In the genomic region with DNA sequence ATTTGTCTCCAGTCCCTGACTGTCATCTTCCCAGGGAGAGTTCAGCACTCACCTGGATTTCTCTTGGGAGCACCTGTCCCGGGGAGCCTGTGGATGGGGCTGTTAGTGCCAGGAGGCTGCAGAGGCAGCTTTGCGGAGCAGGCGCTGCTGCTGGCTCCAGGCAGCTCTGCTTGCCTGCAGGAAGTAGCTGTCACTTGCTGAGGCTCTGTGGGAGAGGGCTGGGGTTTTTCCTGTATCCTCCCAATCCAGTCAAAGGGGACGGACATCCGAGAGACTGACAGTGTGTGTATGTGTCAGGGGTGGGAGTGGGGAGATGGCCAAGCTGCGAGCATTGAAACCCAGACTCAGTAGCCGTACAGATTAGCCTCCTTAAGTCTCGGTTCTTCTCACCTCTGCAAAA, we compare ENCODE assay signal across 8 mouse cellular contexts. TPM values are rescaled to one million over a fixed set of nuclear protein-coding genes. Genes with fewer than 3 reads are reported as not detected.
A peak's percentile ranks its signal among the peaks of the same experiment; 100 is the strongest.
DNase-seq lines count a peak whose midpoint lies in the region; ATAC-seq and TF ChIP-seq lines count a peak whose summit lies in the region.

Gene Gpr182 (minus strand): TSS at position 185 of the 400 bp plus-strand sequence.

- DNase-seq in spleen, adult 2 months (ENCODE audit: low read depth in 1 of 2, low spot score in 2 of 2), result no peak
- no peak for DNase-seq in spleen, adult 18-20 months
- peak; percentile 32 for DNase-seq in liver
- no peak for DNase-seq in left cerebral cortex, adult 9 months (ENCODE audit: low spot score in 2 of 2)
- DNase-seq in layer of hippocampus, adult 9-10 months (ENCODE audit: low spot score), result no peak

- WGBS in spleen, adult 2 months, result 68% methylated on average over 8 of the region's 8 CpGs
- WGBS in heart, embryonic 15.5 days, result 39% methylated on average over 8 of the region's 8 CpGs
- 65% methylated on average over 8 of the region's 8 CpGs for WGBS in small intestine, adult 2 months

- peak within 1 kb of the TSS; percentile 40; the same call in 1 of the 2 replicates for H3K9ac ChIP-seq in heart, embryonic 15.5 days

- H3K4me2 ChIP-seq in heart, embryonic 15.5 days, result peak within 1 kb of the TSS; percentile 66

- TF ChIP-seq CTCF in spleen, adult 2 months (IDR thresholded peaks at IDR 0.05; ENCODE audit: extremely low read depth, insufficient read depth, insufficient read length, insufficient replicate concordance), result no peak
- TF ChIP-seq CTCF in small intestine, adult 2 months (IDR thresholded peaks at IDR 0.05; ENCODE audit: extremely low read depth, insufficient read length, insufficient replicate concordance, low read depth, low read length), result no peak

- 0 out of 2 replicates have a peak, but pooled peaks have one; percentile 47 for ATAC-seq in heart, embryonic 15.5 days (replicated peaks; ENCODE audit: insufficient number of reproducible peaks, insufficient read depth, low FRiP score, low read depth)
- no peak for ATAC-seq in monocyte, adult 5-6 weeks (replicated peaks; ENCODE audit: insufficient number of reproducible peaks, low FRiP score, low TSS enrichment, poor library complexity, severe bottlenecking)

- no peak for TF ChIP-seq POLR2A in spleen, adult 2 months (IDR thresholded peaks at IDR 0.05; ENCODE audit: low read depth, low read length)
- no peak for TF ChIP-seq POLR2A in small intestine, adult 2 months (IDR thresholded peaks at IDR 0.05; ENCODE audit: low read depth, low read length)

- H3K4me1 ChIP-seq in spleen, adult 2 months (ENCODE audit: control insufficient read depth, insufficient read depth, insufficient read length), result no peaks in the 10 kb centered on the region
- peaks cover 30% of the 10 kb centered on the region for H3K4me1 ChIP-seq in heart, embryonic 15.5 days (replicated peaks)
- H3K4me1 ChIP-seq in small intestine, adult 2 months (ENCODE audit: control insufficient read depth, insufficient read depth, insufficient read length, low read length), result peaks cover 13% of the 10 kb centered on the region

- H3K36me3 ChIP-seq in spleen, adult 2 months (ENCODE audit: control insufficient read depth, insufficient read depth, low read length), result 0 out of 2 replicates have a peak, but pooled peaks cover 3% of the 10 kb centered on the region
- H3K36me3 ChIP-seq in heart, embryonic 15.5 days, result no peaks in the 10 kb centered on the region; the same call in 1 of the 2 replicates
- H3K36me3 ChIP-seq in small intestine, adult 2 months (ENCODE audit: control insufficient read depth, insufficient read depth, low read length), result peaks cover 15% of the 10 kb centered on the region

- H3K4me3 ChIP-seq in spleen, adult 2 months (ENCODE audit: extremely low read depth, insufficient read depth, insufficient read length), result peak within 1 kb of the TSS; percentile 21; the same call in 1 of the 2 replicates
- peak within 1 kb of the TSS; percentile 50 for H3K4me3 ChIP-seq in heart, embryonic 15.5 days
- H3K4me3 ChIP-seq in small intestine, adult 2 months (ENCODE audit: low read depth, low read length), result peak within 1 kb of the TSS; percentile 1; the same call in 1 of the 2 replicates

- no peaks in the 10 kb centered on the region for H3K27me3 ChIP-seq in spleen, adult 2 months (ENCODE audit: control insufficient read depth, insufficient read depth, low read length)
- no peaks in the 10 kb centered on the region for H3K27me3 ChIP-seq in heart, embryonic 15.5 days
- no peaks in the 10 kb centered on the region for H3K27me3 ChIP-seq in small intestine, adult 2 months (ENCODE audit: control insufficient read depth, insufficient read depth, low read length)

- no peak within 1 kb of the TSS; the same call in 1 of the 2 replicates for H3K27ac ChIP-seq in spleen, adult 2 months (ENCODE audit: insufficient read depth, low read length)
- H3K27ac ChIP-seq in heart, embryonic 15.5 days, result peak within 1 kb of the TSS; percentile 63
- H3K27ac ChIP-seq in small intestine, adult 2 months (ENCODE audit: insufficient read depth, low read depth, low read length), result no peak within 1 kb of the TSS

- no peaks in the 10 kb centered on the region for H3K9me3 ChIP-seq in heart, embryonic 15.5 days (replicated peaks)

RNA-seq across cellular contexts. Expression of gene Gpr182, which starts in this region (rescaled TPM):
- 22.5 and 28.8 TPM in 2 replicates for polyA plus RNA-seq in spleen, adult 2 months (2012; rRNA removed)
- 14.1 and 16.3 TPM in 2 replicates for polyA plus RNA-seq in heart, embryonic 15.5 days (2015; fragmentation: Nextera tagmentation; extraction: Ambion mirVana)
- polyA plus RNA-seq in small intestine, adult 2 months (2012; rRNA removed), result 0.70 and 2.3 TPM in 2 replicates
- not detected in 3 replicates for total RNA-seq in monocyte, adult 5-6 weeks (2017)
